Mouse (Mus musculus) heart, adult 8-10 months (tissue): ENCODE results near the gene Jph2. TPM values are rescaled to one million over a fixed set of nuclear protein-coding genes. Genes with fewer than 3 reads are reported as not detected.
A peak's percentile ranks its signal among the peaks of the same experiment; 100 is the strongest.

Source experiments
- DNase-seq: peaks from one replicate; pipeline ENCODE4 v3.0.0; 2022; ENCODE audit warnings: low spot score
- total RNA-seq, 4 experiments: library from RNA; stranded (reverse); gene quantifications; 2 replicates each; pipeline ENCODE4 v1.2.4; 2022

Jph2 gene
- total RNA-seq, 4 experiments from 2014 or later = 423 to 464 (median 433) TPM

GRCm38 (mm10) chr2:163360858-163361623, 36.8 kb downstream of the Jph2 start:
- DNase-seq = peak; percentile 44

GRCm38 (mm10) chr2:163359253-163359652, 38.5 kb downstream of the Jph2 start:
- DNase-seq = no peak

- DNase-seq = no peak
Observed at GRCm38 (mm10) chr2:163358662-163359061, 39.1 kb downstream of the Jph2 start.

- no peak for DNase-seq
Observed at GRCm38 (mm10) chr2:163356113-163356840, 41.5 kb downstream of the Jph2 start.

- no peak for DNase-seq
Observed at GRCm38 (mm10) chr2:163355666-163356065, 42.1 kb downstream of the Jph2 start.

GRCm38 (mm10) chr2:163353731-163354130, 44.1 kb downstream of the Jph2 start:
- peak; percentile 38 for DNase-seq

- no peak for DNase-seq
Observed at GRCm38 (mm10) chr2:163350443-163350842, 47.4 kb downstream of the Jph2 start.

GRCm38 (mm10) chr2:163349411-163349810, 48.4 kb downstream of the Jph2 start:
- peak; percentile 41 for DNase-seq

GRCm38 (mm10) chr2:163348677-163349076, 49.1 kb downstream of the Jph2 start:
- no peak for DNase-seq

- no peak for DNase-seq
Observed at GRCm38 (mm10) chr2:163347517-163348184, 50.1 kb downstream of the Jph2 start.

GRCm38 (mm10) chr2:163346497-163346896, 51.3 kb downstream of the Jph2 start:
- DNase-seq = no peak

GRCm38 (mm10) chr2:163344976-163345660, 52.7 kb downstream of the Jph2 start:
- peak; percentile 63 for DNase-seq

- DNase-seq = no peak
Observed at GRCm38 (mm10) chr2:163343671-163344070, 54.1 kb downstream of the Jph2 start.

- no peak for DNase-seq
Observed at GRCm38 (mm10) chr2:163340263-163340662, 57.5 kb downstream of the Jph2 start.

GRCm38 (mm10) chr2:163332368-163333055, 65.3 kb downstream of the Jph2 start:
- DNase-seq = no peak

GRCm38 (mm10) chr2:163331423-163331822, 66.4 kb downstream of the Jph2 start:
- no peak for DNase-seq

- peak; percentile 75 for DNase-seq
Observed at GRCm38 (mm10) chr2:163330742-163331141, 67.1 kb downstream of the Jph2 start.

- DNase-seq = no peak
Observed at GRCm38 (mm10) chr2:163323163-163323562, 74.6 kb downstream of the Jph2 start.

GRCm38 (mm10) chr2:163318777-163319176, 79.0 kb downstream of the Jph2 start:
- no peak for DNase-seq

- no peak for DNase-seq
Observed at GRCm38 (mm10) chr2:163317281-163317680, 80.5 kb downstream of the Jph2 start.

GRCm38 (mm10) chr2:163310163-163310688, 87.6 kb downstream of the Jph2 start:
- no peak for DNase-seq
